Mouse (Mus musculus): ENCODE results near the gene Dnajc10.

Gene Dnajc10

GRCm38 (mm10) chr2:80354531-80354930 lies 39.3 kb downstream of the Dnajc10 start:
- DNase-seq = no peak

- no peak for DNase-seq
Observed at GRCm38 (mm10) chr2:80356656-80357231, 41.5 kb downstream of the Dnajc10 start.

- DNase-seq = no peak
Observed at GRCm38 (mm10) chr2:80371458-80371857, 56.2 kb downstream of the Dnajc10 start.

GRCm38 (mm10) chr2:80374892-80375291 lies 59.6 kb downstream of the Dnajc10 start:
- DNase-seq = no peak

- no peak for DNase-seq
Observed at GRCm38 (mm10) chr2:80379848-80380247, 64.6 kb downstream of the Dnajc10 start.

- DNase-seq = no peak
Observed at GRCm38 (mm10) chr2:80384447-80384846, 69.2 kb downstream of the Dnajc10 start.

- DNase-seq = no peak
Observed at GRCm38 (mm10) chr2:80386255-80386654, 71.0 kb downstream of the Dnajc10 start.

GRCm38 (mm10) chr2:80387668-80388067 lies 72.4 kb downstream of the Dnajc10 start:
- DNase-seq = no peak

- no peak for DNase-seq
Observed at GRCm38 (mm10) chr2:80388341-80388740, 73.1 kb downstream of the Dnajc10 start.

GRCm38 (mm10) chr2:80396057-80396456 lies 80.8 kb downstream of the Dnajc10 start:
- DNase-seq = no peak

GRCm38 (mm10) chr2:80396864-80397263 lies 81.6 kb downstream of the Dnajc10 start:
- DNase-seq = no peak

- no peak for DNase-seq
Observed at GRCm38 (mm10) chr2:80398595-80399099, 83.4 kb downstream of the Dnajc10 start.
